Mouse (Mus musculus): ENCODE measurements around the gene Hivep3.

Gene Hivep3

GRCm38 (mm10) chr4:119815133-119815792 lies 81.7 kb downstream of the Hivep3 start:
- DNase-seq (ENCODE audit: low spot score in 2 of 2), result no peak

DNA sequence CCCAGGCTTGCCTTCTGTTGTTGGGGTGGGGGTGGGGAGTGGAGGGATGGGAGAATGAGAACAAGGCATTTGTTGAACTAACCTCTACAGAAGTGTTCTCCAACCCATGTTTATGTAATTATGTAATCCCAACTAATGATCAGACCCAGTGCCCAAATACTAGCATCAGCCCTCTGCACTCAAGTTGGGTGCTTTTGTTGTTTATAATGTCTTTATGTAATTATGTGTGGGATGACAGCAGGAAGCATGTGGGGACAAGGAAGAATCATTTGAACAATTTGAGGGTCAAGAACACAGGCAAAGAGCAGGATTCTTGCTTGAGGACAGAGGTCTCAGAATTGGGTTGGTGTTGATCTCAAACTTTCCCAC lies 82.2 kb downstream of the Hivep3 start:
- no peak for DNase-seq (ENCODE audit: low spot score in 2 of 2)

DNA sequence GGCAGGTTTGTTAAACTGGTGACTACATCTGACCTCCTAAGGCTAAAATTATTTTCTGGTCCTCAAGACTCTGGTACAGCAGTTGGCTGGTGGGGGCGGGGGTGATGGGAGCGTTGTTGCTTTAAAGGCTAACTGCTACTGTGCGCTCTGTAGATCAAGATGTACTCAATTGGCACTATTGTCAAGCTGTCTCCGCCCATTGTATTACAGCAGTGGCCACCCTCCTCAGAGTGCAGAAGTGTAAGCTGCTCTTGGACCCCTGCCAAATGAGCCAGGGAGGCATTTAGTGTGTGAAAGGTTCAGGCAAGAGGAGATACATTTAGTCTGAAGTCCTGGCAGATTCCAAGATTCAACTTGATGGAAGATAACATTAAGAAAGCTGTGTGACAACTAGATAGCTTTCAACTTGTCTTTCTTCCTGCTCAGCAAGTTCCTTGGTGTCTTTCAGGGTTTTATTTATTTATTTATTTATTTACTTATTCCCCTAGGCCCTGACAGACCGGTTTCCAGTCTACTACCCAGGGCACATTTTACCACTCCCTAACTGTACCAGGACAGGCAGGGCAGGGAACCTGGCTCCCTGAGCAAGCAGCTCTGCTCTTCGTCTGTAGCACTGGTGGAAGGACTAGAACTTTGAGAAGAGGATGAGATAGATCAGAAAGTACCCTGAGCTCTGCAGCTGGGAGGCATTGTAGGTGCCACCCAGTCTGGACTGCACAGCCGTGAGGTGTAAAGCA lies 83.2 kb downstream of the Hivep3 start:
- no peak for DNase-seq (ENCODE audit: low spot score in 2 of 2)

DNA sequence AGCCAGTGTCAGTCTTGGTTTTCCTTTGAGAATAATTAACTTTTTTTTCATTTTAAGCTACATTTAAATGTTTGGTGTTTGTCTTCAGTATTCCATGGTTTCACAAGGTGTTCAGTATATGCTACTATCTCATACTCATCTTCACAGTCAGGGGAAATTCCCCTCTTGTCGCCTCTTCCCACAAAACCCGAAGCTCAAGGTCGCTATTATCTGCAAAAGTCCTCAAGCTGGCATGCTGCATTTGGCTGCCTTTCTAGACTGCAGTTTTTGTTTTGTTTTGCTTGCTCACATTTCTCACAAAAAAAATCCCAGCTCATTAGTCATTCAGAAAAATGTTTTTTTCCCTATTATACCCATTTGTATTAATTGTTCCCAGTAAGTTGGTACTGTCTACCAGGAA lies 92.4 kb downstream of the Hivep3 start:
- DNase-seq (ENCODE audit: low spot score in 2 of 2), result no peak

DNA sequence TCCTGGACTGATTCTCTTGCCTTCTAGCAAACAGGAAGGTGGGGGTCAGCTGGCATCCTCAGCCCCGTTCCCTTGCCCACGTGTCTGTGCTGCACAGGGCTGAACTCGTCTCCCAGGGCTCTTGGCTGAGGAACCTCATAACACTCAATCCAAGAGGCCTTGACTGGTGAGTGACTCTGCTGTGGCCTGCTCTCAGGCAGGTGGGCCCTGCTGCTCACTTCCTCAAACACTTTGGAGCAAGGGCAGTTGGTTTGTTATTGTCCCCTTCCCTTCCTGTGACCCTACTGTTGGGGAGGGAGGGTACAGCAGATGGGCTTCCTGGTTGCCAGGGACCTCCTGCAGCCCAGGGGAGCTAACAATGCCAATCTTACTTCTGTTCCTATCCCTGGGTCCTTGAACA lies 94.8 kb downstream of the Hivep3 start:
- no peak for DNase-seq (ENCODE audit: low spot score in 2 of 2)

DNA sequence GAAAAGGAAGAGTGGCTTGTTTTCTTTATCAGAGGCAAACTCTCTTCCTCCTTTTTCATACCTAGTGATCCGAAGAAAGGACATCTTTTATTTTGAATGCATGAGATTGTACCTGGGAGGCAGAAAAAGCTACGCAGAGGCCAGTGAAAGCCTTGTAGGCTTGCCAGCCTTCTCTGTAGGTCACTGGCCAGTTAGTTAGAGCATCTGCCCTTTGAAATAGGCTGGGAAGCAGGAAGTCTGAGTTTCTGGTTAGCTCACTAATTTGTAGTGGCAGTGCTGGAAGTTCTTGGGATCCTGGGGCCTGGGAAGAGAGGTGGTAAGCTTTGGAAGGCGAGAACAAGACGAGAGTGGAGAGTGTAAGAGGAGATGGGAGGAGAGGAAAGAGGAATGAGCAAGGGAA lies 95.4 kb downstream of the Hivep3 start:
- no peak for DNase-seq (ENCODE audit: low spot score in 2 of 2)

- no peak for DNase-seq (ENCODE audit: low spot score in 2 of 2)
Measured at GRCm38 (mm10) chr4:119833333-119833732, 99.7 kb downstream of the Hivep3 start.

GRCm38 (mm10) chr4:119833884-119834283 lies 100.3 kb downstream of the Hivep3 start:
- DNase-seq (ENCODE audit: low spot score in 2 of 2), result no peak

DNA sequence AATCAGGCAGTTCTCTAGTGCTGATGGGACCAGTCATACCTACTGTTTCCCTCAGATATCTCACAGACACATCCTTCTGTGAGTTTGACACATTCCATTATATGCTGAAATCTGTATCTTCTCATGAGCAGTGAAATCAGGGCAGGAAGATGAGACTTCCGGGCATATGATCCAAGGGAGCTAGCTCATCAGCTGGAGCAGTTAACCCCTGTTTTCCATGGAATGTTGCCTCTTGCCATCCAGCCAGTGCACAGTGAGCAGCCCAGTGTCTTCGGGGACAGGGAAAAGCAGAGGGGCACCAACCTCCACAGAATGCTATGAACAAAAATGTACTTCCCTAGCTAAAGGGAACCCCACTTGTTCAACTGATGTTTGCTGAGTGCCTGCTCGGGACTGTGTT lies 102.6 kb downstream of the Hivep3 start:
- no peak for DNase-seq (ENCODE audit: low spot score in 2 of 2)

GRCm38 (mm10) chr4:119837505-119838065 lies 104.0 kb downstream of the Hivep3 start:
- no peak for DNase-seq (ENCODE audit: low spot score in 2 of 2)

- DNase-seq (ENCODE audit: low spot score in 2 of 2), result no peak
Measured at GRCm38 (mm10) chr4:119838308-119838707, 104.7 kb downstream of the Hivep3 start.

- no peak for DNase-seq (ENCODE audit: low spot score in 2 of 2)
Measured at GRCm38 (mm10) chr4:119843294-119843693, 109.7 kb downstream of the Hivep3 start.

DNA sequence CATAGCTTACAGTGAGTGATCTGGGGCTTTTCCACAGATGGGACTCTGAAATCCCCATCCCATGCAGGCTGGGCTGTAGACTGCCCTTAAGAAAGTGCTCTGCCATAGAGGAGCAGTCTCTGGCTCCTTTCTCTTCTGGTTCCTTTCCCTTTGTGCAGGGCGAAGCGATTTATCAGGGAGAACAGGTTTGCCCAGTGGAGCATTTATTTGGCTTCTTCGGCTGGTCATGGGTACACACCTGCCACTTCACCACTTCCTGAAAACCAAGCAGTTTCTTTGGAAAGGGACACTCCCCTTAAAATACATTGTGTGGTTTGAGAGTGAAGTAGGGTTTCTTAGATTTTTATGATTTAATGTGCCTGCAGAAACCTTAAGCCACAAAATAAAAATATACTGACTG lies 110.7 kb downstream of the Hivep3 start:
- no peak for DNase-seq (ENCODE audit: low spot score in 2 of 2)

GRCm38 (mm10) chr4:119845596-119846161 lies 112.1 kb downstream of the Hivep3 start:
- no peak for DNase-seq (ENCODE audit: low spot score in 2 of 2)

DNA sequence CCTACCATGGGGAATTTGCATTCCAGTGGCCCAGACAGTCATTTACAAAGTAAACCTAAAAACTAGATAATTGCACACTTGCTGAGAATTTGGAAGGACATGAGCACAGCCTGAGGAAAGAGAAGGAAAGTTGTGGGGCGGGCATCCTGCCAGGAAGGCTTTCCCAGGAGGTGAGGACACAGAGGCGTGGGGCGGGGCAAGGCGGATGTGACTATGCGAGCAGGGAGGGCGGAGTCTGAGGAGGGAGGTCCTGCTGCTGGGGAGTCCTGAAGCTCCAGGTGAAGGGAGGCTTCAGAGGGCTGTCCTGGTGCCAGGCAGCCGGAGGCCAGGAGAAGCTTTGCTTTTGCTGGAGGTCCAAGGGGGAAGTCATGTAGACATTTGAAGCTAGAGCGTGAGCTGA lies 118.9 kb downstream of the Hivep3 start:
- no peak for DNase-seq (ENCODE audit: low spot score in 2 of 2)

DNA sequence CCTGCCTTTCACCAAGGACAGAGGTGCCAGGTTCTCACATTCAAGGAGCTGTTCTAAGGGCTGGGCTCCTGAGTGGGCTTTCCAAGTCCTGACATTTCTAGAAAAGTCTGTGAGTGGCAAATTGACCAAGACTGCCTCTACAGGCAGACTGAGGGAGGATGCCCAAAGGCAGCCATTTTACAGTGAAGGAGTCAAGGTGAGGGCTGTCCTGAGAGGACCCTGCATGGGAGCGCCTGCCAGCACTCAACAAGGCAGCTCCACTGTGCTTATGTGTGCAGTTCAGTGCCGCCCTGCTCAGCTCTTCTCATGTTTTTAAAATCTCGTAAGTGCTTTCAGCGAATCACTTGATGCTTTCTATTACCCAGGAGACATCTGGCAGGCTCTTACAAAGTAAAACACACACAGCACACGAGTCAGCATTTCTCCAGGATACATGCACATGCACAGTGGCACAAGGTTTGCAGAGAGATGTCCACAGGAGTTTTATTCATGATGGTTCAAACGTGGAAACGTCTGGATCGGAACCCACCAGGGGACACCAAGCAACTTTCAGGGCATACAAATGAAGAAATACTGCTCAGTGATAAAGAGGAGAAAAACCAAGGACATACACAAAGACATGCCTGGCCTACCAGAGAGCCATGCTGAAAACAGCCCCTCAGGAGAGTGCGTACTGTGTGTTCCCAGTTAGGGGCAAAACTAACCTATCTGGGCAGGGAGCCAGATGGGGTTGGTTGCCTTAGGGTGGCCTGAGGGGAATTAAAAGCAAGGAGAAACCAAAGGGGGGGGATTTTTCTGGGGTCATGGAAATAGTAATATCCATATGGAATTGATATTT lies 120.9 kb downstream of the Hivep3 start:
- no peak for DNase-seq (ENCODE audit: low spot score in 2 of 2)

GRCm38 (mm10) chr4:119859454-119859853 lies 125.9 kb downstream of the Hivep3 start:
- DNase-seq (ENCODE audit: low spot score in 2 of 2), result no peak

DNA sequence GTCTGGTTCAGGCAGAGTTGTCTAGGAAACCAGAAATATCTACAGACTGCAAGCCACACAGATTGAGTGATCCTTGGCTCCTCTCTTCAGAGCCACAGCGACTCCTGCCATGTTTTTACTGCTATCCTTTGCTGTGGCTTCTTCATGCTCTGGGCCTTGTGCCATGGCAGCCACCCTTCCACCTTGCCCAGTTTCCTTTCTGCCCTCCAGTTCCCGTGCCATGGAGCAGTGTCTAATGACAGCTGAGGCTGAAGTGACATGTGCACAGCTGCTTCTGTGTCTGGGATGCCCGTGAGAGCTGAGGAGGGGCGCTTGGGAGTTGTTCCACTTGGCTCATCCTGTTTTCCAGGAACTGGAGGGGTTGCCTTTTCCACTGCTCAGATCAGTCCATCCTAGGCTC lies 127.4 kb downstream of the Hivep3 start:
- DNase-seq (ENCODE audit: low spot score in 2 of 2), result no peak

- DNase-seq (ENCODE audit: low spot score in 2 of 2), result no peak
Measured at GRCm38 (mm10) chr4:119865827-119866455, 132.4 kb downstream of the Hivep3 start.

DNA sequence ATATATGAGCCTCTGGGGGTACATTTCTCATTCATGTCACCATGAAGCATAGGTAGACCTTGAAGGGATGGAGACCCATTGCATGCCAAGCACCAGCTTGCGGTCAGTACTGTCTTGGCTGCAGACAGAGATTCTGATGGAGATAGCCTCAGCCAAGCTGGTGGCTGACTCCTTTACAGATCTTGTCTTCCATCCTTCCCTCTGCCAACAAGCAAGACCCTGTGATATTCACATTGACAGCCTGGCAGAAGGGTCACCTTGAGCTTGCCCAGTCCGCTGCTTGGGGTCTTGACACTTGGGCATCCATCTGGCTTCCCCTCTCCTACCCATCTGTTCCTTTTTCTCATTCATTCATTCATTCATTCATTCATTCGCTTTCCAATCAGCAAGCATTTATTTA lies 133.5 kb downstream of the Hivep3 start:
- DNase-seq (ENCODE audit: low spot score in 2 of 2), result no peak

DNA sequence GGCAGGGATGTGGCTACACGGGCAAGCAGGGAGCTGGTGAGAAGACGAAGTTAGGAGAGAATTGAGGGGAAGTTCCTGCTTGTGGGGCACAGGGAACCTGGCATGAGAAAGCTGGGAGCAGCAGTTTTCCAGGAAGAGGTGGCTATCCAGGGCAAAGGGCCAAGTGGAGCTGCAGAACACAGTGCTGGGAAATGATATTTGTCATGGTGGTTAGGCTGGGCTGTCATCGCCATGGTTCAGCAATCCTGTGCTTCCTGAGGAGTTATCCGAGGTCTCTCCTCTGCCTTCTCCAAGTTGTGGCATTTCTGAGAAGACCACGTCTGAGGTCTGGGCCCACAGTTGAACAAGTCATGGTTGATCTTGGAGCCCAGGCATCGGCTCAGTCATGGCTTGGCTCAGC lies 136.8 kb downstream of the Hivep3 start:
- no peak for DNase-seq (ENCODE audit: low spot score in 2 of 2)

DNA sequence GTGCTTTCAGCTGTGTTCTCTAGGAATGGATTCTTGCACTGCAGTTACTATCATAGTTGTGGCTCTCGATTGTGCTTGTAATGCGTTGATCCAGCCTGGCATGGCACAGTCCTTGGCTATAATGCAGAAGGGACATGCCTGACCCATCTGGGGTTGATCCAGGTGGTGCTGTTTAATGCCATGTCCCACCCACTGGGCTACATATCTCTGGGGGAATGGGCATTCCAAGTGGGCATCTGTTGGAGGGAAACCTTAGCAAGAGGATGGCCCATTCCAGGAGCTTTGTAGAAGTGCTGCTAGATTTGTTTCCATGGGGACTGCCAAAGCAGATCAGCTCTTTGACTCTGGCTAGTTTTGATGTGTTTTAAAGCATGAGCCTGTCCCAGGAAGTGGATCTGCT lies 137.9 kb downstream of the Hivep3 start:
- no peak for DNase-seq (ENCODE audit: low spot score in 2 of 2)

Data from frontal cortex, postnatal 10 days (tissue).